Mouse (Mus musculus) urinary bladder, postnatal 36 days (tissue): ENCODE results near the gene Wtap.
"Not testable (repeated sequence)": the region's sequence is repeated elsewhere in the genome, so short reads cannot be mapped to it uniquely, and the experiment has no call there.

Source experiments
- DNase-seq, 2 experiments: peaks; one replicate each; pipeline ENCODE4 v3.0.0; 2022; ENCODE audit warnings: low spot score in 2 of 2, mixed read lengths in 1 of 2

Gene Wtap

DNA sequence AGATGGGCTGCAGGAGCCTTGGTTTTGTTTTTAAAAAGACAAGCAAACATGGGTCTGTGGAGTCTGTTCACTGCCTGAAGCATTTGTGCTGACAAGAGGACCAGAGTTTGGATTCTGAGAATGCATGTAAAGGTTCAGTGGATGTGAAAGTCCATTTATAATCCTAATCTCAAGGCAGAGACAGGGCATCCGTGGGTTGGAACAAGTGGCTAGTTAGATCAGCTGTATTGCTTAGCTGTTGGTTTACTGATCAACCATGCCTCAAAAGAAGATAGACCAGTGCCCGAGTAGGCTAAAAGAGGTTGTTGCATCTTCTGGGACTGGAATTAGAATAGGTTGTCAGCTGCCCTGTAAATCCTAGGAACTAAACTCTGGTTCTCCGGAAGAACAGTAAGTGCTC, 30.5 kb downstream of the Wtap start:
- no peak for DNase-seq

DNA sequence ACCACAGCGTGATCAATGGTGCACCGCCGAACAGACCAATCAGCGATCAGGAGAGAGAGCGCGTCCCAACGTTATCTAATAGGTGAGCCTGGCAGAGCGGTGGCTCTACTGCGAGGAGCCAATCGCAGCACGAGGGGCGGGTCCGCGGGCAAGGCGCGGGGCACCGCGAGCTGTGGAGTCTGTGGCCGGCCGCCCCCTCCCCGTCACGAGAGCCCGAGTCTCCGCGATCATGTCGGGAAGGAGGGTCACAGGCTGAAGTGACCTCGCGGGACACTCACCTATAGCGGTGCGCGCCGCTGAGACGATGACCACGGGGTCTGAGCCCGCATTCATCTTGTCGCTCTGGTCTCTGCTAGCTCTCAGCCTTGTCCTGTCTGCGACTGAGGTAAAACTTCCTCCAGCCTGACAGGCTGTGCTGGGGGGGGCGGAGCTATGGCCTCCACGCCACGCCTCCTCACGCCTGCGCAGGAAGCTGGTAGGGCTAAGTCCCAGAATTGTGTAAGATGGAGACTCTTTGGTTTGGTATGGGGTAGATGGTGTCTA, 33.6 kb downstream of the Wtap start, which contains the start of gene Acat2:
Acat2 (minus strand) TSS at position 417 of the 543 bp plus-strand sequence.
- peak; percentile 89 to 94 for DNase-seq

DNA sequence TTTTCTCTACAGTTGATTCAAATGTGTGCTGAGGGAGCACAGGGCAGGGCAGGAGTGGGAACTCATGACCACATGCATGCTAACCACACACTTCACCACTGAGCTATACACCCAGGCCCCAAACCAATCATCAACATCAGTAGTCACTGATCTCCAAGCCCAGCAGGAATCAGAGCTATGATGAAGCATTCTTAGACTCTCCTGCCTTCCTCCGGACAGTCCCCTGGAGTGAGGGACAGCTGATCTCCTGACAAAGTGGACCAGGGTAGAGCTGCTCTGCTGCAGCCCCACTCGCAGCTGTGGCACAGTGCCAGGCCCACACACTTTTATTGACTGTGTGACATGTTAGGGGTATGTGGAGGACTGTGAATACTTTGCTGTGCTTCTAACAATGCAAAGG, 34.6 kb downstream of the Wtap start:
- not testable (repeated sequence) for DNase-seq

DNA sequence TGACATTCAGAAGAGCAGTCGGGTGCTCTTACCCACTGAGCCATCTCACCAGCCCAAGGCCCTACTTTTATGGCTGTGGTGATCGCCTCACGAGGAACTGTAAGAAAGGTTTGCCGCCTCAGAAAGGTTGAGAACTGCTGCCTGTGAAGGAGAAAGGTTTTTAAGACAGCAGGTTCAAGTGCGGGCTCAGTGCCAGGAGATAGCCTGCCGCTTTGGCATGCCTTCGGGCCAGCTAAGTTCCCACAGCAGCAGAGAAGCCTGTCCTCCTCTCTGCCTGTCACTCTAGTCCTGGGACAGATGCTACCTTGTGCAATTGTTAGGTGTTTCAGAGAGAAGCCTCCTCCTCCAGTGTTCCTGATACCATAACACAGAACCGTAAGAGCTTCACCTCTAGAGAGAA, 37.3 kb downstream of the Wtap start:
- DNase-seq: no peak

DNA sequence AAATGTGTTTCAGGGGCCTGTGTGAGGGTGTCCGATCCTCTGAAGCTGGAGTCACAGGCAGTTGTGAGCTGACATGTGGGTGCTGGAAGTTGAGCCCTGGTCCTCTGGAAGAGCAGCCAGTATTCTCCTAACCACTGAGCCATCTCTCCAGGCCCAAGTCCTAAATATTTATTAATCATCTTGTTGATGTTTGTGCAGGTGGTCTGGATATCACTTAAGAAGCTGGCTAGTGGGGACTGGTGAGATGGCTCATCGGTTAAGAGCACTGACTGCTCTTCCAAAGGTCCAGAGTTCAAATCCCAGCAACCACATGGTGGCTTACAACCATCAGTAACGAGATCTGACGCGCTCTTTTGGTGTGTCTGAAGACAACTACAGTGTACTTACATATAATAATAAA, 44.3 kb downstream of the Wtap start:
- no peak for DNase-seq

DNA sequence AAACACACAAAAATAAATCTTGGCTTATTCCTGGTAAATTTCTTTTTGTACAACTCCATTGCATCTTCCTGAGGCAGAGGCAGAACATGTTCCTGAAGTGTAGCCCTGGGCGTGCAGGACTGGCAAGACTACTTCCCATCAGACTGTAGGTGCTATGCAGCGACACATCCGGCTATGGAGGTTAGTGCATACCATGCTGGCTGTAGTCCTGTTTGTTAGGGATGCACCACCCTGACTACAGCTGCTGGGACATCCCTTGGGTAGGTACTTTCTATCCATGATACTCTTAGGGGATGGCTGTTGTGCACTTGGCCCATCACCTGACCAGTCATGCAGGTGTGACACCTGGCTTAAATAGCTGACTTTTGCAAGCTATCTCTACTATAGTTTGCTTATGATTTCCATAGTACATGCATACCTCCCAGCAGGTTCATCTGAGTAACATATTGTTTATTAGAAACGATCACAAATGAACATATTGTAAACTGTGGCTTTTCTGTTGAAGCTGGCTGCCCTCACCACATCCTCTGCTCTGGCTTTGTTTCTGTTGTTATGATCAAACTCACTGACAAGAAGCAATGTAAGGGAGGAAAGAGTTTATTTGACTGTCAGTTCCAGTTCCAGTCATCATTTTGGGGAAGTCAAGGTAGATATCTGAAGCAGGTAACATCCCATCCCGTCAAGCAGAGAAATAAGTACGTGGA, 51.4 kb downstream of the Wtap start:
- DNase-seq: no peak

DNA sequence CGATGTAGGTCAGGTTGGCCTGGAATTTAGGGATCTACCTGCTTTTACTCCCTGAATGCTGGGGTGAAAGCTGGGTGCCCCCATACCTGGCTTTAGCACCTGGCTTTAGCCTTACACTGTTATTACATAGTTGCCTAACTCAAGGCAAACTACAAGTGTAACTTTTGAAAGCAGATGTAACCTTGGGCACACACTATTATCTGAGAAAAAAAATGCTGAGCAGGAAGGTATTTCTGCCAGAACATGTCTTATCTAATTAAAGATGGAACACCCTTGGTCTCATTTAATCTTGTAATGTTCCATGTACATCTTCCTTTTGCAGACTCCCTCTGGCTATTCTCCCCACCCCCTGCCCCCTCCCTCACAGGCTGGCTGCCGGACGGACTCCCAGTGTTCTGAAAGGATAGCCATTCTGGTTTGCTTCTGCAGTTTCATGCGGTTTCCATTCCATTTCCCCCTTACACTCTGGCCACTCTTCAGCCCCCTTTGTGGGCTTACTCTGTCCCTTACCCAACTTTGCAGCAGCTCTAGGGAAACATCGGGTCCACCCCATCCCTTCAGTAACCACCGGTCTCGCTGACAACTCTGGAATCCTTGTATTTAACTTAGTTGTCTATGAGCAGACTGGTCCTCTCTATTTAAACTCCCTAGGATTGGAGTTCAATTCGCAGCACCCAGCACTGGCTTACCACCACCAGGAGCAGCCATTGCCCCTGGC, 52.3 kb downstream of the Wtap start:
- DNase-seq: no peak

DNA sequence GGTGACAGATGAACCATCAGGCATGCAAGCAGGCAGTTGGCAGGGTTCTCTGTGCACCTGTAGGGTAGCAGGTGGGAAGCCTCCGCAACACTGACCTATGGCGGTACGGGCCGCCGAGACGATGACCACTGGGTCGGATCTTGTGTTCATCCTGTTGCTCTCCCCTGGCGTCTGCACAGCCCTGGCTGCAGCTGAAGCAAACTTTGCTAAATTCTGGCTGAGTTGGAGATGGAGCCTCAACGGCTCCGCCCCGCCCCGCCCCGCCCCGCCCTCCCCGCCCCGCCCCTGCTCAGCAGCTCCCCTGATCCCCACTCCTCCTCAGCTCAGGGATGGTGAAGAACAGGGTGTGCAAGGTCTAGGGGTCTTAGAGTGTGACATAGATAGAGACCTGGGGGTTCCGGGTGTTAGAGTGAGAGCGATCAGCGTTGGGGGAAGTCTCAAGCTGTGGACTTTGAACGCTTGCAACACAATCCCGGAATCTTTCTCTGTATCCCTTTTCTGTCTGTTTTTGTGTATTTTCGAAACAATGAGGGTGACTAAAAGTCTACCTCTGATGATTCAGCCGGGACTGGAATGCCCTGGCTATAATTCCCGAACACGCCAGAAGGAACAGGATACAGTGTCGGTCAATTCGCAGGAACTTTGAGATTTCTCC, 53.7 kb downstream of the Wtap start, which contains the start of gene Acat3:
Acat3 (minus strand) TSS at position 450 of the 655 bp plus-strand sequence.
- DNase-seq: no peak

DNA sequence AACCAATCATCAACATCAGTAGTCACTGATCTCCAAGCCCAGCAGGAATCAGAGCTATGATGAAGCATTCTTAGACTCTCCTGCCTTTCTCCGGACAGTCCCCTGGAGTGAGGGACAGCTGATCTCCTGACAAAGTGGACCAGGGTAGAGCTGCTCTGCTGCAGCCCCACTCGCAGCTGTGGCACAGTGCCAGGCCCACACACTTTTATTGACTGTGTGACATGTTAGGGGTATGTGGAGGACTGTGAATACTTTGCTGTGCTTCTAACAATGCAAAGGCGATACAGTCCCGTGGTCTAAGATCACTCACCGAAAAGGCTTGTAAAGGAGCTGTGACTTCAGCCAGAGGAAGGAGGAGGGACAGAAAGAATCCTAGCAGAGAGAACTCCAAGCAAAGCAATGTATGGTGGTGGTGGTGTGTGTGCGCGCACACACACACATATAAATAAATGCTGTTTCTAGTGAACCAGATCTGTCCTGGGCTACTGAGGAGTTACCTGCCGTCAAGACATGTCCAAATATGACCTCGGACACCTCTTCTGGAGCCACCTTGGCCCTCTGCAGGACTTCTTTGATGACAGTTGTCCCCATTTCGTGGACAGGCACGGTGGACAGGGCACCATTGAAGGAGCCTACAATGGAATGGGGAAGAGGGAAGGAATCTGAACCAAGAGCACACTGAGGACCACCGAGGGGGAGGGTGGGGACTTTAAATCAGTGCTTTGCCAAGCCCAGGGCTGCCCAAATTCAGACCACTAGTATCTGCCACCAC, 54.4 kb downstream of the Wtap start:
- not testable (repeated sequence) for DNase-seq

DNA sequence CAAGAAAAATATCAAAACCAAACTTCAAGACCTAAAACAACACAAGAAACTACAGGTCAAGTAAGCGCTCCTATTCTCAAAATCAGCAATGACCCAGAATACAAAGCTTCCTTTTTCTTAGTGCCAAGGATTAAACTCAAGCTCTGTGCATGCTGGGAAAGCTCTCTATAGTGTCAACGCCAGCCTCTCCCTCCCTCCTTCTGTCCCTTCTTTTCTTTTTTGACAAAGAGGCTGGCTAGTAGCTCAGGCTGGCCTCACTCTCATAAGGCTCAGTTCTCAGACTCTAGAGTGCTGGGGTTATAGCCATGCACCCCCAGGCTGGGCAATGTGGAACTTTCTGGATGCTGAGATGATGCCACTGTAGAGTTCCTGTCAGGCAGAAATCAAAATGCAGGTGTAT, 55.9 kb downstream of the Wtap start:
- no peak for DNase-seq

DNA sequence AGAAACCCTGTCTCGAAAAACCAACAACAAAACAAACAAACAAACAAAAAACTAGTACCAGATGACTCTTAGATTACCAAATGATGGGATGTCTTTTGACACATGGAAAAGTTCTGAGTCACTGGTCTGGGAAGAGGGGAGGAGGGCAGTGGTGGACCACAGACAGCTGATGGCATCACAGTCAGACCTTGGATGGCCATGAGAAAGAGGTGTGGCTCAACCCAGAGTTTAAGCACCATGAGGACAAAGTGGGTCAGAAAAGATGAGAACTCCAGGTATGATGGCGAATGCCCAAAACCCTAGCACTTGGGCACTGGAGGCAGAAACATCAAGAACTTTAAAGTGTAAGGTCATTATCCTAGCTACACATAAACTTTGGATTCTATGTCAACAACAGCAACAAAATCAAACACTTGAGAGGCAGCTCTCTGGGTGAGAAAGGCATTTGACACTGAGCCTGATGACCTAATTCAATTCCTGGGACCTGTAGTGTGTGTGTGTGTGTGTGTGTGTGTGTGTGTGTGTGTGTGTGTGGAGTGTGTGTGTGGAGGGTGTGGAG, 56.5 kb downstream of the Wtap start:
- no peak for DNase-seq

DNA sequence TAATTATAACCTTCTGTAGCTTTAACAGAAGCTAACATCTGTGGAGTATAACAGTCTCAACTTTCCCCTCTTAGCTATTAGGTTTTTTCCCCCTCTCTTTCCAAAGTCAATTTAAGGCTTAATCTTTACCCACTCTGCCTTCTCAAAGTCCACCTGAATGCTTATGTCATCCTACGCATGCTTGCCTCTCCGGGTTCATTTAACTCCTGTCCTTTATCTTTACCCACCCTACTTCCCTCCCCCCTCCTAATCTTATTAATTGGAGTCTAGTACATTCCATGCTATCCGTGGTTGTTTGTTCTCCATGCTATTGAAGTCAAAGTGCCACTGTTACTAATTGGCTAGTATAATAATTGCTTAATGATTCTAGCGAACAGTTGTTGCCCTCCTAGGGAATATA, 58.2 kb downstream of the Wtap start:
- no peak for DNase-seq

DNA sequence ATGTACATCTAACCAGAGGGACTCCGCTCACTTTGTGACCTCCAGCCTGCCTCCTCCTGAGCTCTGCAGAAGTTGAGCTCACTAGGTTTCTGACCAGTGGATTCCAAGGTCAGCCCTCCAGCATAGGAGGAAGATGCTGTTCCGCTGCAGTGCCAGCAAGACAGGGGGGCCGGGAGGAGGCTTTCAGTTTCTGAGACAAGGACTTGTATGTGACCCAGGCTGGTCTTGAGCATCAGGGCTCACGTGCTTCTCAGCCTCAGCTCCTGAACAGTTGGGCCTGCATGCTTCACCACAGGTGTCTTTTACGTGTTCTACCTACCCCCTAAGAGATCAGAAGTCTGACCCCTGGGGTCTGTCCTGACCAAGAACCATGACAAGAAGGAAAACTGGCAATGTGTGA, 62.4 kb downstream of the Wtap start:
- DNase-seq: not testable (repeated sequence)

DNA sequence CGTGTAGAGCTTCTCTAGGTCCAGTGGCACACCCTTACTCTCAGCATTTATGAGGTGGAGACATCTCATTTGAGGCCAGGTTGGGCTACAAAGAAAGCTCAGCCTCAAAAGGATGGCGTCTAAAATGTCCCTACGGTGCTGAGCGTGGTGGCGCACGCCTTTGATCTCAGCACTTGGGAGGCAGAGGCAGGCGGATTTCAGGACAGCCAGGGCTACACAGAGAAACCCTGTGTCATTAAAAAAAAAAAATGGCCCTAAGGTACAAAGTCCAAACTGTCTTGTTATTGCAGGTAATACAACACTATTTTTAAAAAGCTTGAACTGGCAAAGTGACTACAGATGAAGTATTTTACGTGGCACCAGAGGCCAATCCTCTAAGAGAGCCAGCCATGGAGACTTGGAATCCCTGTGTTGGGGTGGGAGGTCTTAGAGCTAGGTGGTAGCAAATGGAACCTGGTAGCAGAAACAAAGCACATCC, 68.2 kb downstream of the Wtap start:
- no peak for DNase-seq

DNA sequence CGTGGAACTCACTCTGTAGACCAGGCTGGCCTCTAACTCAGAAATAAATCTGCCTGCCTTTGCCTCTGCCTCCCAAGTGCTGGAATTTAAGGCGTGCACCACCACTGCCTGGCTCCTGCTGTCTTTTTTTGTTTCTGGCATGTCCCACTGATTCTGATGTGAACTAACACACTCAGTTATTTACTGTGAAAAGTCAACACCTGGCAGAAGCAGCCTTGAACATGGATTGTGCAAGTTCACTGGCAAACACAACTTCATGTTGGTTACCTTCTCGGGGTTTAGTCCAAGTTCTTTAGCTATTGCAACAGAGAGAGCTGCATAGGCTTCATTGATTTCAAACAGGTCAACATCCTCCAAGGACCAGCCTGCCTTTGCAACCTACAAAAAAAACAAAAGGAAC, 69.0 kb downstream of the Wtap start:
- DNase-seq: no peak

DNA sequence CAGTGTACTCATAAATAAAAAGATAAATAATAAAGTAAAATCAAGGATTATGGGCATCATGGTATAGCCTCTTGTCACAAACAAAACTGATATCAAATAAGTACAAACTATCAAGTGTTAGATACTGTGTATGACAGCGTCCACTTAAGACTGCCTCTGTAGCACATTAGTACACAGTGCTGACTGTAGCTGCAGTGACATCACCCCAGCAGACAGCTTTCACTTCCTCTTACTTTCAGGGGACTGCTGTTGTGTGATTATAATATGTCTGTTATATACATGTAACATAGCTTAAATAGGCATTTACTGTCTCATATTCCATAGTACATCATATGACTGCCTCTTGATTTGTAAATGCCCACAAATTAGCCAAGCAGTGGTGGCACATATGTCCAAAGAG, 72.9 kb downstream of the Wtap start:
- no peak for DNase-seq
